Mouse (Mus musculus): ENCODE data around the gene Olfr288. TPM values are rescaled to one million over a fixed set of nuclear protein-coding genes. Genes with fewer than 3 reads are reported as not detected.

Olfr288 gene
- polyA plus RNA-seq, 1 experiment from 2014 or later = not detected

DNA sequence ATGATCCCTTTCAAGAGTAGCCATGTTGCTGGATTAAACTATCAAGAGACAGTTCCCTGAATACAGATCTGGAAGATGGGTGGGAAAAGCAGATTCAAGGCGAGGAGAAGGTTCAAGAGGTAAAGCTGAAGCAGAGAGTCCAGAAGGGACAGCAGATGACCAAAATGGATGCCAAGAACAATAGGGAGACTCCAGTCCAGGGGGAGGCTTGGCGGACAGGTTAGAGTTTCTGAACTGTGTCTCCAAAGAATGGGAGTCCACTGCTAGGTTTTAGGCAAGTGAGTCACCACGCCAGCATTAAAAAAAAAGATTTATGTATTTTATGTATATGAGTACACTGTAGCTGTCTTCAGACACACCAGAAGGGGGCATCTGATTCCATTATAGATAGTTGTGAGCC is 40.7 kb downstream of the Olfr288 start:
- TF ChIP-seq CTCF (IDR thresholded peaks at IDR 0.05; ENCODE audit: low read depth) = no peak
- Histone ChIP-seq H3K4me2 (no peak overlapping the region), H3K36me3 (ENCODE audit: insufficient read depth) (no peaks in the 10 kb centered on the region), H3K27ac (ENCODE audit: low read depth) (no peak overlapping the region), H3K4me3 (ENCODE audit: low read depth, low read length) (no peak overlapping the region), H3K9me3 (ENCODE audit: low read depth, low read length) (no peaks in the 10 kb centered on the region), H3K27me3 (ENCODE audit: insufficient read depth, low read length) (no peaks in the 10 kb centered on the region), H3K4me1 (ENCODE audit: insufficient read depth) (no peaks in the 10 kb centered on the region), H3K9ac (no peak overlapping the region)
- WGBS = 71% methylated on average over 3 of the region's 3 CpGs
- ATAC-seq (ENCODE audit: insufficient read depth) = no peak
- no peak for DNase-seq

DNA sequence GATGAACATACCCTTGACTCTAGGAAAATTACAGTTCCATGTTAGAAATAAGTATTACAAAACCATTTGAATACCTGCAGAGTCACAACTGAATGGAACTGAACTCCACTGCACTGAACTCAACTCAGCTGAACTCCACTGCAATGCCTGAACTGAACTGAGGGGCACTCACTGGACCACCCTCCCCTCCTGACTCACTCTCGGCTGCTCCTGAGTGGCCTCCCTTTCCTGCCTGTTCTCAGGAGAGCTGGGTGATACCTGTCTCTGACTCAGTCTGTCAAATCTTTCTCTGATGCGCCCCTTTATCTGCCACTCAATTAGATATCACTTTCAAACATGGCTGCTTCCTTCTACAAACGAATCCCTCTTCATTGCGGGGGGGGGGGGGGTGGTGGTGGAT is 41.2 kb downstream of the Olfr288 start:
- H3K27me3 ChIP-seq (ENCODE audit: insufficient read depth, low read length) = no peaks in the 10 kb centered on the region
- DNase-seq = no peak
- H3K4me3 ChIP-seq (ENCODE audit: low read depth, low read length) = no peak overlapping the region
- H3K4me2 ChIP-seq = no peak overlapping the region
- no peak overlapping the region for H3K9ac ChIP-seq
- H3K36me3 ChIP-seq (ENCODE audit: insufficient read depth) = no peaks in the 10 kb centered on the region
- no peaks in the 10 kb centered on the region for H3K9me3 ChIP-seq (ENCODE audit: low read depth, low read length)
- H3K27ac ChIP-seq (ENCODE audit: low read depth) = no peak overlapping the region
- 55% methylated on average over 4 of the region's 4 CpGs for WGBS
- H3K4me1 ChIP-seq (ENCODE audit: insufficient read depth) = no peaks in the 10 kb centered on the region
- TF ChIP-seq CTCF (IDR thresholded peaks at IDR 0.05; ENCODE audit: low read depth) = no peak
- ATAC-seq (ENCODE audit: insufficient read depth) = no peak

DNA sequence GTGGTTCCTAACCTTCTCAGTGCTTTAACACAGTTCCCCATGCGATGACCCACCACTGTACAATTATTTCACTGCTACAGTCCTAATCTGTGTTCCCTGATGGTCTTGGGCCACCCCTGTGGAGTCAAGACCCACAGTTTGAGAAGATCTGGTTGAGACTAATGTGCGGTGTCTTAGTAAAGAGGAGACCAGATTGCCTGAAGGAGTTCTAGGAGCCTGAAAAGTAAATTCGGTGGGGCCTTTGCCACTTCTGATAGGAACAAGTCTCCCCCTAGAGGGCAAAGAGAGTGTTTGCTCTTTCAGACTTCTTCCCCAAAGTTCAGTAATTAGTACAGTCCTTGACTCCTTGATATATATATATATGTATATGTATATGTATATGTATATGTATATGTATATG is 41.7 kb downstream of the Olfr288 start:
- TF ChIP-seq CTCF (IDR thresholded peaks at IDR 0.05; ENCODE audit: low read depth) = peak; percentile 66

DNA sequence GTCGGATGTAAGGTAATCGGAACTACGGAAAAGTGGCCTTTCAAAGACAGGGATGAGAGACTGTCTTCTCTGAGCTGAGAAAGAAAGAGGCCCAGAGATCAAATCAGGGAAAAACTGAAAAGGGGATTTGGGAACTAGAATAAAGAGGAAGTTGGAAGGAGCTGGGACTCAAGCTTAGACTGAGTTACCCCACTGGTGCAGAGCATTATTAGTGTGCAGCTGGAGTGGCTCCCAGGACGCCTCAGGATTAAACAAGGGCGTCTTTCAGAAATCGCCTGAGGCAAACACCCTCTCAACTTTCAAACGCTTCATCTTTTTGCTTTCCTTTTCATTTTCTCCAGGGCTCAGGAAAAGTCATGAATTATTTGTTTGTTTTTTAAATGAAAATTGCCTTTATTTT is 42.4 kb downstream of the Olfr288 start:
- no peak overlapping the region for H3K9ac ChIP-seq
- H3K27me3 ChIP-seq (ENCODE audit: insufficient read depth, low read length) = no peaks in the 10 kb centered on the region
- no peaks in the 10 kb centered on the region for H3K9me3 ChIP-seq (ENCODE audit: low read depth, low read length)
- H3K4me3 ChIP-seq (ENCODE audit: low read depth, low read length) = no peak overlapping the region
- no peaks in the 10 kb centered on the region for H3K4me1 ChIP-seq (ENCODE audit: insufficient read depth)
- no peak overlapping the region for H3K4me2 ChIP-seq
- H3K36me3 ChIP-seq (ENCODE audit: insufficient read depth) = no peaks in the 10 kb centered on the region
- no peak for TF ChIP-seq CTCF (IDR thresholded peaks at IDR 0.05; ENCODE audit: low read depth)
- DNase-seq (peak; percentile 42), ATAC-seq (ENCODE audit: insufficient read depth) (no peak)
- no peak overlapping the region for H3K27ac ChIP-seq (ENCODE audit: low read depth)
- 48% methylated on average over 7 of the region's 7 CpGs for WGBS

More for the DNA sequence above, 41.7 kb downstream of the Olfr288 start:
- H3K9me3 ChIP-seq (ENCODE audit: low read depth, low read length) = no peaks in the 10 kb centered on the region
- DNase-seq (peak; percentile 87), ATAC-seq (ENCODE audit: insufficient read depth) (no peak)
- H3K27ac ChIP-seq (ENCODE audit: low read depth) = no peak overlapping the region
- no peaks in the 10 kb centered on the region for H3K4me1 ChIP-seq (ENCODE audit: insufficient read depth)
- H3K36me3 ChIP-seq (ENCODE audit: insufficient read depth) = no peaks in the 10 kb centered on the region
- no peak overlapping the region for H3K4me2 ChIP-seq
- no peaks in the 10 kb centered on the region for H3K27me3 ChIP-seq (ENCODE audit: insufficient read depth, low read length)
- WGBS = 34% methylated on average over 3 of the region's 3 CpGs
- no peak overlapping the region for H3K4me3 ChIP-seq (ENCODE audit: low read depth, low read length)
- no peak overlapping the region for H3K9ac ChIP-seq

DNA sequence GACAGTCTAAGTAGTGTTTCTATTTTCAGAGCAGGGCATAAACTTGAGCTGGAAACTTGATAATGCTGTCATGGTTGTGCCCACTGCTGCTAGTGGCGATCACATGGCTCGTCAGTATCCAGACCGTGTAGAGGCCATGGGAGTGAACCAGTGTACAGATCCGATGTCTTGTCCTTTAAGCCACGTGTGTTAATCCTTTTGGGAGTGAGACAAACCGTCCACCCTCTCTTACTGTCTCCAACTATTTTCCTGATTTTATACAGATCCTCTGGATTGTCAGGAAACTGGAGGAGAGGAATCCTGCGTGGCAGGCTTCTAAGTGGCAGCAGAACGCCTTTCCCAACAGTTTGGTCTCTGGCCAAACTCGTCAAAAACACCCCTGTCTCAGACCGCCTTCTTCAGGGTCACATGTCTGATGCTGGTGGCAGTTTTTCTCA is 46.2 kb downstream of the Olfr288 start:
- H3K9ac ChIP-seq = no peak overlapping the region
- no peak overlapping the region for H3K4me3 ChIP-seq (ENCODE audit: low read depth, low read length)
- no peaks in the 10 kb centered on the region for H3K9me3 ChIP-seq (ENCODE audit: low read depth, low read length)
- ATAC-seq (ENCODE audit: insufficient read depth) = no peak
- H3K27me3 ChIP-seq (ENCODE audit: insufficient read depth, low read length) = no peaks in the 10 kb centered on the region
- H3K36me3 ChIP-seq (ENCODE audit: insufficient read depth) = no peaks in the 10 kb centered on the region
- no peak for DNase-seq
- H3K4me2 ChIP-seq = no peak overlapping the region
- no peaks in the 10 kb centered on the region for H3K4me1 ChIP-seq (ENCODE audit: insufficient read depth)
- no peak overlapping the region for H3K27ac ChIP-seq (ENCODE audit: low read depth)
- WGBS = 44% methylated on average over 10 of the region's 10 CpGs
- no peak for TF ChIP-seq CTCF (IDR thresholded peaks at IDR 0.05; ENCODE audit: low read depth)

DNA sequence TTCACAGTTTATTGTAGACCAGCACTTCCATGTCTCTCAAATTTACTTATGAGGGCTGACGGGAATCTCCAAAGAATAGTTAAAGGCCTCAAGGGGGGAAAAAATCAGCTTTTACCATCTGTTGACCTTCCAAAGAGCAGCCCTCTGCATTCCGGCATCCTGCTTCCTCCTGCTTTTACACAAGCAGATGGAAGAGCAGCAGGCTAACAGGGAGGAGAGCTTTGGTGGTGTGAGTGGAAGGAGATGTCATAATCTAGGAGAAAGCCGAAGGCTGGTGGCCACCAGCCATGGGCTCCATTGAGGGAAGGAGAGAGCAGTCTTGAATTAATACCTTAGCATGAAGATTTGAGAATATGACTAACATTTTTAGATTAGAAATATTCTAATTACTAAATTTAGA is 47.0 kb downstream of the Olfr288 start:
- Histone ChIP-seq H3K9me3 (ENCODE audit: low read depth, low read length) (no peaks in the 10 kb centered on the region), H3K27me3 (ENCODE audit: insufficient read depth, low read length) (no peaks in the 10 kb centered on the region), H3K4me1 (ENCODE audit: insufficient read depth) (no peaks in the 10 kb centered on the region), H3K4me2 (no peak overlapping the region), H3K4me3 (ENCODE audit: low read depth, low read length) (no peak overlapping the region), H3K27ac (ENCODE audit: low read depth) (no peak overlapping the region), H3K9ac (no peak overlapping the region), H3K36me3 (ENCODE audit: insufficient read depth) (no peaks in the 10 kb centered on the region)
- 70% methylated on average over 3 of the region's 3 CpGs for WGBS
- no peak for ATAC-seq (ENCODE audit: insufficient read depth)
- TF ChIP-seq CTCF (IDR thresholded peaks at IDR 0.05; ENCODE audit: low read depth) = no peak
- DNase-seq = no peak

DNA sequence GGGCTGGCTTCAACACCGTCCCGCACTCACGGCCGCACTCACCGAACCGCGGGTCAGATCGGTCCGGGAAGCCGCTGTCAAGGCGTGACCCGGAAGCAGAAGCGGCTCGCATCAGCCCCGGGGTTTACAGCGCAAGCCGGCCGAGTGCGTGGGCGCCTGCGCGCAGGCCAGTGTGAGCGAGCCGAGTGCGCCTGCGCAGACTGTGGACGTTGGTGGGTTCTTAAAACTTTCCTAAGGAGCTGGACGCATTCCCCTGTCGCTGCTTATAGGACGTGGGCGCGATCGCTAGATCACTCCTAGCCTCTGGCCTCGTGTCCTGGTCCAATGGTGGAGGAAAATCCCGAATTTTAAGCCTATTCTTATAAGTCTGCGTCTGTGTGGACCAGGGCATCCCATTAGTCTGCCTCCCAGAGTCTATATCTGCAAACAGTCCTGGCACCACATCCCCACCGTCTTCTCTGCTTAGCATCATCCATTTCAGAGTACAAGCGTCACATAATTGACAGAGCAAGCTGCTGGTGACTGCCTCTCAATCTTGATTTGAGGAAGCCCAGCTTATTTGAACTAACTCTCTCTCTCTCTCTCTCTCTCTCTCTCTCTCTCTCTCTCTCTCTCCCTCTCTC is 49.7 kb downstream of the Olfr288 start:
- H3K36me3 ChIP-seq (ENCODE audit: insufficient read depth) = peaks cover 17% of the 10 kb centered on the region
- H3K27ac ChIP-seq (ENCODE audit: low read depth) = peak overlapping the region; percentile 61; the same call in 1 of the 2 replicates
- ATAC-seq (ENCODE audit: insufficient read depth) (peak; percentile 98), DNase-seq (peak; percentile 97)
- no peaks in the 10 kb centered on the region for H3K27me3 ChIP-seq (ENCODE audit: insufficient read depth, low read length)
- WGBS = under 1% methylated on average over 38 of the region's 38 CpGs
- no peaks in the 10 kb centered on the region for H3K9me3 ChIP-seq (ENCODE audit: low read depth, low read length)
- H3K4me3 ChIP-seq (ENCODE audit: low read depth, low read length) = peak overlapping the region; percentile 80
- no peak for TF ChIP-seq CTCF (IDR thresholded peaks at IDR 0.05; ENCODE audit: low read depth)
- peak overlapping the region; percentile 92 for H3K9ac ChIP-seq
- H3K4me2 ChIP-seq = peak overlapping the region; percentile 87
- no peaks in the 10 kb centered on the region for H3K4me1 ChIP-seq (ENCODE audit: insufficient read depth)
